Mouse (Mus musculus): ENCODE data around the gene Fcamr.

GRCm38 (mm10) chr1:130835161-130835936, 34.6 kb downstream of the Fcamr start:
- TF ChIP-seq CTCF (conservative IDR thresholded peaks at IDR 0.05; ENCODE audit: low read length) (no peak), NANOG (IDR thresholded peaks at IDR 0.05; ENCODE audit: borderline replicate concordance, low read length) (no peak), POU5F1 (IDR thresholded peaks at IDR 0.05; ENCODE audit: borderline replicate concordance, low read length) (no peak)

Measured in E14TG2a.4 (cell line).